Mouse (Mus musculus) ovary, postnatal 10 days (tissue): ENCODE measurements at regions not wholly inside any gene's neighbourhood (a gene's known extent, or its start where the extent isn't known, plus 50 kb on each side); places are given as distances from the start of the nearest gene placed in this dataset.

ENCODE experiments used
- DNase-seq: peaks from one replicate; pipeline ENCODE4 v3.0.0; 2022; ENCODE audit warnings: low spot score

GRCm38 (mm10) chr4:55928670-55929069, 396.4 kb upstream of the Klf4 start:
- DNase-seq: no peak

- no peak for DNase-seq
Observed at GRCm38 (mm10) chr4:55928196-55928595, 395.9 kb upstream of the Klf4 start.

GRCm38 (mm10) chr4:55927391-55927790, 395.1 kb upstream of the Klf4 start:
- DNase-seq: no peak

- no peak for DNase-seq
Observed at GRCm38 (mm10) chr4:55924974-55925373, 392.7 kb upstream of the Klf4 start.

- DNase-seq: no peak
Observed at GRCm38 (mm10) chr4:55921217-55921616, 389.0 kb upstream of the Klf4 start.

GRCm38 (mm10) chr4:55894116-55894885, 362.0 kb upstream of the Klf4 start:
- DNase-seq: no peak

GRCm38 (mm10) chr4:55891656-55892055, 359.4 kb upstream of the Klf4 start:
- no peak for DNase-seq

GRCm38 (mm10) chr4:55887581-55887980, 355.3 kb upstream of the Klf4 start:
- DNase-seq: no peak

- DNase-seq: no peak
Observed at GRCm38 (mm10) chr4:55882541-55882940, 350.3 kb upstream of the Klf4 start.

- DNase-seq: no peak
Observed at GRCm38 (mm10) chr4:55875304-55875703, 343.0 kb upstream of the Klf4 start.

GRCm38 (mm10) chr4:55874875-55875274, 342.6 kb upstream of the Klf4 start:
- DNase-seq: no peak

- no peak for DNase-seq
Observed at GRCm38 (mm10) chr4:55874276-55874675, 342.0 kb upstream of the Klf4 start.

- DNase-seq: no peak
Observed at GRCm38 (mm10) chr4:55860055-55860454, 327.8 kb upstream of the Klf4 start.

GRCm38 (mm10) chr4:55859211-55859761, 327.0 kb upstream of the Klf4 start:
- DNase-seq: no peak

- no peak for DNase-seq
Observed at GRCm38 (mm10) chr4:55851430-55851829, 319.2 kb upstream of the Klf4 start.

GRCm38 (mm10) chr4:55851027-55851426, 318.8 kb upstream of the Klf4 start:
- DNase-seq: no peak

- DNase-seq: no peak
Observed at GRCm38 (mm10) chr4:55843727-55844401, 311.6 kb upstream of the Klf4 start.

GRCm38 (mm10) chr4:55838568-55838967, 306.3 kb upstream of the Klf4 start:
- no peak for DNase-seq

GRCm38 (mm10) chr4:55824047-55824760, 291.9 kb upstream of the Klf4 start:
- DNase-seq: no peak

- DNase-seq: no peak
Observed at GRCm38 (mm10) chr4:55823583-55823982, 291.3 kb upstream of the Klf4 start.

- no peak for DNase-seq
Observed at GRCm38 (mm10) chr4:55817035-55817818, 285.0 kb upstream of the Klf4 start.

GRCm38 (mm10) chr4:55815832-55816231, 283.6 kb upstream of the Klf4 start:
- DNase-seq: no peak
